Mouse (Mus musculus) ovary, postnatal 14 days (tissue): ENCODE results near the gene Col4a1.

ENCODE experiments used
- DNase-seq: peaks from one replicate; pipeline ENCODE4 v3.0.0; 2022; ENCODE audit warnings: low spot score

Col4a1 gene

DNA sequence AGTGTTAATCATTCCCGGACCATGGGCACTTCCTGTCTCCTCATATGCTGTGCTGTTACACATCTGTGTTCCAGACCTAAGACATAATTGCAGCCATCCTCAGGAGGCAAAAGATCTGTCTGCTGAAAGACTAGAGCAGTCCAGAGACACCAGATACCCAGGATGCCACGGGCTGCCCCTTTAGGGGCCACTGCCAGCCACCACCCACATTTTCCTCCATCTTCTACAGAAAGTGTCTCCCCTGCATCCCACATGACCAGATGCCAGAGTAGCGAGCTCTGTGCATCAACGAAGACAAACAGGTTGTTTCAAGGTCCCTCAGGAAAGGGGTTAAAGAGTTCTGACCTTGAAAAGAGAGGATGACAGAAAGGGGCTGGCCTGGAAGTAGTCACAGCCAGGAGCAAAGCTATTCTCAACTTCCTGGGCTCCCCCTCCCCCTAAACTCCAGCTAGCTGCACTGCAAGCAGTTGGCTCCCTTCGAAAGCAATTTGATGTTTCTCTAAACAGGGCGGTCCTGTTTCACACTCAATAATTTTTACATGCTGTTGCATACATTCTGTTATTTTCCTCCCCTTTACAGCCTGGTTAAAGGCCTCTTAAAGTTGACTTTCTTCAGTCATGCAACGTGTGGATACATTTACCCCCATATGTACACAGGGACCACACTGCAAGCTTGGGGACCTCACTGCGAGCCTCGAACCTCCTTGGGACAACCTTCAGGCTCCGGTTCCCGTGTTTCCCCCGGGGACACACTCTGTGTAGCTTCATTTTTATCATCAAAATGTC, 13.9 kb downstream of the Col4a1 start:
- DNase-seq: no peak

DNA sequence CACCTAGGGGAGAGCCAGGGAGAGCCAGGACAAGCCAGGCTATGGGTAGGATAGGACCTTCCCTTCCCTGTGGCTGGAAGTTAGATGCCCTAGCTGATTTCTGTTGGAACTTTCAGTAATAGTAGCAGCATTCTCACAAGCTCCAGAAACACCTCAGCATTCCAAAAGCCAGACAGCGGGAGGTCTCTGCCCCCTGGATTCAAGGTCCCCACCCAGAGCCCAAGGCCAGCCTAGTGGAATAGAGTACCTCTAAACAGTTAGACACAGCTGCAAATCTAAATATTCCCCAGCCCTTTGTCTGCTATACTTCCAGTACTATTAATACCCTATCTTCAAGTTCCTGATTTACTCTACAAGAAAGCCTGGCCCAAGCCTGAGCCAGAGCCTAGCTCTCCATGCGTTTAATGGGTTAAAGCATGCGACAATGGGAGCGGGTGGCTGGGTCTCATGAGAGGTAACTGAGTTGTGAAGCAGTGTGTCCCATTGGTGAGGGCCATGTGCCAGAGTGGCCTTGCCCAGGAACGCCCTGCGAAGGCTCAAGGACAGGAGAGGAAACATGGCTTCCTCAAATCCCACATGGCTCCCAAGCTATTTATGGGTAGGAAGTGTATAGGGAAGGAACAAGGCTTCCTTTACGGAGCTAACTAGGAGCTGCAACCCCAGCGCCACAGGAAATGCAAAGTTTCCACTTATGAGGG, 15.3 kb downstream of the Col4a1 start:
- no peak for DNase-seq

- DNase-seq: no peak
Measured at GRCm38 (mm10) chr8:11296282-11296943, 16.2 kb downstream of the Col4a1 start.

GRCm38 (mm10) chr8:11292611-11293010, 20.0 kb downstream of the Col4a1 start:
- no peak for DNase-seq

GRCm38 (mm10) chr8:11290533-11290932, 22.1 kb downstream of the Col4a1 start:
- no peak for DNase-seq

DNA sequence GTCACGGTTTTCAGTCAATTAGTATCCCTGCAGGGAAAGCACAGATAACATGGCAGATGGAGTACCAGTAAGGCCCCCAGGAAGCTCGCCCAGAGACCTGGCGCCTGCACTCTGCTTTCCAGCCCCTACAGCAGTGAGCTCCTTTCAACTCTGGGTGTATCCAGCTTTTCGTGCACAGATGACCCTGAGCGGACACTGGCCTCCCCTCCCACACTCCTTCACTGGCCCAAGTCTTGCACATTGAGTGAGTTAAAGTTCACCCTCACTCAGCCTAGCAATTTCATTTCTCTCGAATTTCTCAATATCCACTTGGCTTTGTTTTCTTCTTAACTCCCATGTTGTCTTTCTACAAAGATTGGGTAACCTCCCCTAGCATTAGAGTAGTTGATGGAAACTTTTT, 24.3 kb downstream of the Col4a1 start:
- no peak for DNase-seq

DNA sequence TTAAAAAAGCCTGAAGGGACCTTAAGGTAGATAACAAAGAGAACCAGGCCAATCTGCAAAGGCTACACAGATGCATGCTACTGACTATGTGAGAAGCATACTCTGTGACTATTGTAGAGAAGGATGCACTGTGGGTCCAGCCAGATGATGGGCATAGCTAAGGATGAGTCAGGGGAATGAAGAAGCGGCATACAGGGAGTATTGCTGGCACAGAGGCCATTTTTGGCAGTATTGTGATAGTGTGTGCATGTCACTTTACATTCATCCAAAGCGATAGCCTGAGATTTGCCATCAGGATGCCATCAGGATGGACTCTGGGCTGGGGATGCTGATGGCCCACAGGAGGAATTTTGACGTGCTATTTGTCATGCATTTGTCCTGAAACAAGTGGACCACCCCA, 25.5 kb downstream of the Col4a1 start:
- no peak for DNase-seq

DNA sequence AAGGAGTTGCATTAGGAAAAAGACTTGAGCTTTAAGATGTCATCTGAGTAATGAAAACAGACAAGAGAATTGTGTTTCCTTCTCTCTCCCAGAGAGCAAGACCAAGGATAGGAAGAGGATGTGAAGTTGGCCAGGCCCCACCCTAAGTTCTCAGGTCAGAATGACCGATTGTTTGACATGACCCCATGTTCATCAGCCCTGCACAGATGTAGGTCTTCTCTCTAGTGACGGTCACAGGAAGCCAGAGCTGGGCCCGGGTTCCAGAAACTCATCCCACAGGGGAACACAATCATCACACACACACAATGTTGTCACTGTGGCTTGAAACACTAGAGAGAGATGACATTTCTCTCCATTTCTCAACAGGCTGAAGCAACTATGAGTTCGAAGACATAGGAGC, 27.2 kb downstream of the Col4a1 start:
- no peak for DNase-seq

- DNase-seq: no peak
Measured at GRCm38 (mm10) chr8:11283217-11283616, 29.4 kb downstream of the Col4a1 start.

DNA sequence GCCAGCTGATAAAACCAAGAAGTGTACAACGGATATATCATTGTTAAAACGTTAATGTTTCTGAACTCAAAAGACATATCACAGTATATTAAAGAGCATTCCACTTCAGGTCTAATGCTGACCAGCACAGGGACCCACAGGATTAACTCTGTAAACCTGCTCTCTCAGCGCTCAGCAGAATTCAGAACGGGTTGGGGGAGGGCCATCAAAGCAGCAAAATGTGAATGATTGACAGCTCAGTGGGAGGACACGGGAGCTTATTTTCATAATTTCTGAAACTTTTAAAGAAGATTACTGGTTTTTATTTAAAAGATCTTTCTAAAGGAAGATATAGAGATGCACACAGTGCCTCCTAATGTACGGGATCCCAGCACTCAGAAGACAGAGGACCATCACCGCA, 29.9 kb downstream of the Col4a1 start:
- DNase-seq: no peak

DNA sequence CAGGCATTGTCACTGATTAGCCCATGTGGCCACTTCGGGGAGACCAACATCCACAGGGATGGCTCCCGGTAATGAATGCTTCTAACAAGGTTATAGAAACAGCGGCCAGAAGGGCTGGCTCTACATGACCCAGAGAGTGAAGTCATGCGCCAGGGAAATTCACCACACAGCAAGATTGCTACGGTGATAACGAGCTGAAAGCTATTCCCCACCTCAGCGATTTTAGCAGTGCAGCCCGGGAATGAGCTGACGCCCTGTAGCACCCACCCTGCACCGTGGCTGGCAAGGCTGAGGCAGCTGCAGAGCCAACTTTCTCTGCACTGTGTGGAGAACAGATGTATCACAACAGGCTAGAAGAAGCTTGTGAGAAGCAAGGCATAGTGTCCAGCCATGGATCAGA, 30.5 kb downstream of the Col4a1 start:
- DNase-seq: no peak

GRCm38 (mm10) chr8:11280721-11281268, 31.8 kb downstream of the Col4a1 start:
- no peak for DNase-seq

DNA sequence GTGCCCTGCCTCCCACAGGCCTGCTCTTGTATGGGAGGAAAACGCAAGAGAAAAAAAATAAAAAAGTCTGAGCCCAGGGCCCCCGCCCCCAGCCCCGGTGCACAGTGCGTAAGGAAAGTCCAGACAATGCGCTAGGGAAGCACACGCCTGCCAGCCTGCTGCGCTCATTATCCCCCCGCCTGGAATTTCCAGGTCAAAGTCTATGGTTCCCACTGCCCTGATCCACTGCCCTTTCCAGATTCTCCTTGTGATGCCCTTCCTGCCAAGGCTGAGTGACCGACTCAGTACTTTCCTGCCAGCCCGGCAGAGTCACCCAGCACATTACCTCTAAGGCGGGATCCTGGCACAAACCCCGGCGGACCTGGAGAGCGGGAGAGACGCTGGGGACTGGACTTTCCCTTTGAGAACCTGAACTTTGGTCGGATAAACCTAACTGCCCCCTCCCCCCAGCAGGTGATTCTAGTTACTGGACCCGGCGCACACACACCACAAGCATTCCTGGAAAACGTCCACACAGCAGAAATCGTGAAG, 33.3 kb downstream of the Col4a1 start:
- no peak for DNase-seq

DNA sequence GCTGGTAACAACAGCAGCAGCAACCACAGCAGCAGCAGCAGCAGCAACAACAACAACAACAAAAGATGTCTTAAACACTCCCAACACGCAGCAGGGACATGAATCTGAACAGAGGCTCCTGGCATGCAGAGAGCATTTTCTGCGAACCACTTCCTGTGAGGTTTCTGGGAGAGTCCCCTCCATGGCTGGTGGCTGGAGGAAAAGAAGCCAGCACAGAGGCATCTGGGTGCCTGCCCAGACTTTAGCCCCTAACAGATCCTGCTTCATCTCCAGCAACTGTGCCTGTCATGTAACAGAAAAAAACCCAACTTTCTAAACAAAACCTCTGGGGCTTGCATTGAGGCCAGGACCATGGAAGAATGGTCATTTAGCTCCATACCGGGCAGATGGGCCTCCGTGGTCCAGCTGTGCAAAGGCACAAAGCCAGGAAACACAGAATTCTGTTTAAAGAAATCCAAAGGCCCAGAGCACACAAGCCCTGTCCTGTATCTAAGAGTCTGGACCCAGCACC, 34.5 kb downstream of the Col4a1 start:
- no peak for DNase-seq

- no peak for DNase-seq
Measured at GRCm38 (mm10) chr8:11277602-11278051, 35.0 kb downstream of the Col4a1 start.

- no peak for DNase-seq
Measured at GRCm38 (mm10) chr8:11276286-11276685, 36.3 kb downstream of the Col4a1 start.

GRCm38 (mm10) chr8:11274415-11274814, 38.2 kb downstream of the Col4a1 start:
- no peak for DNase-seq

DNA sequence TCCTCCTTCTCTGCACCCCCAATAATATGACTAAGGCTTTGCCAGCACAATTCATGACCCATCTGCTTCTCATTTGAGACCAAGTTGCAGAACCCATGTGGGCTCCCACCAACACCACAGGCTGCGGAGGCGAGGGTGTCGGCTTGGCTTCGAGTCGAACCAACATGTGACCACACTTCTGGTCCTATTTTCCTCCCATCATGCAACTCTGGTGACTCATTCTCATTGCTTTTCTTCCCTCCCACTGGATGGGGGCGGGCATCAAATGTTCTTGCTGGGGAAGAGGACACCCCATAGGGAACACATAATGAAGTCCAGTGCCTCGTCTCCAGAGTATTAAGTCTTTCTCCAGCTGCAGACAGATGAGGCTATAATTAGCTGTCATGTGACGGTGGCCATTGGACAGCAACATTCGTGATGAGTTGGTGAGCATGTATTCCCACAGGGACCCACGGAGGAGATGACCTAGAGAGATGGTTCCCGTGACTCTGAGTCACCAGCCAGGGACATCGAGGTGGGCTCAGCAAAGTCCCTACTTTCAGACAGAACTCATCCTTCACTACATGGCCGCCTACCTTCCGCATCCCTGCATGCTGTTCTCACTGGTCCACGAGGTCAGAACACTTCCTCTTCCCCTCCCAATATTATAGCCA, 39.0 kb downstream of the Col4a1 start:
- no peak for DNase-seq

DNA sequence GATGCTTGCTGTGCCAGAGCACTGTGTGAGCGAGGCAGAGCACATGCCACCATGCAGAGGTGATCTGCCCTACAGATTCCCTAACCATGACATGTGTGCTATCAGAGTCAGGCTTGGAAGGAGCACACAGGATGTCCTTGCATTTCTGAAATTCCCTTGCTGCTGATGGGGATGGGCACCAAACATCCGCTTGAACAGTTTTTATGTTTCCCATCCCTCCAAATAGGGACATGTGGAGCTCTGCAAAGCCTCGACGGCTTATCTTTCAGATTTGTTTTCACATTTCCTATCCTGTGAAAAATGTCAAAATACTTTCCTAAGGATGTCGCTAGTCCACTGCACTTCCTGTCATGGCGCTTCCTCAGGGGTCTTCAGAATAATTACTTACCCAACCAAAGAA, 40.4 kb downstream of the Col4a1 start:
- DNase-seq: no peak

GRCm38 (mm10) chr8:11270826-11271225, 41.8 kb downstream of the Col4a1 start:
- no peak for DNase-seq

GRCm38 (mm10) chr8:11268753-11269152, 43.9 kb downstream of the Col4a1 start:
- DNase-seq: no peak

- no peak for DNase-seq
Measured at GRCm38 (mm10) chr8:11266471-11266870, 46.2 kb downstream of the Col4a1 start.
